Mouse (Mus musculus) kidney, adult 8-10 months (tissue): Measurements from ENCODE around the gene Peli2.
A peak's percentile ranks its signal among the peaks of the same experiment; 100 is the strongest.

ENCODE experiments used
- DNase-seq, 2 experiments: peaks; one replicate each; pipeline ENCODE4 v3.0.0; 2022

Peli2 gene

GRCm38 (mm10) chr14:48196804-48197203 is 76.2 kb downstream of the Peli2 start:
- no peak for DNase-seq

- DNase-seq = no peak
These were observed 76.7 kb downstream of the Peli2 start for GRCm38 (mm10) chr14:48197287-48197686.

- no peak for DNase-seq
These were observed 77.7 kb downstream of the Peli2 start for GRCm38 (mm10) chr14:48198190-48198954.

GRCm38 (mm10) chr14:48198957-48199356 is 78.3 kb downstream of the Peli2 start:
- DNase-seq = no peak

DNA sequence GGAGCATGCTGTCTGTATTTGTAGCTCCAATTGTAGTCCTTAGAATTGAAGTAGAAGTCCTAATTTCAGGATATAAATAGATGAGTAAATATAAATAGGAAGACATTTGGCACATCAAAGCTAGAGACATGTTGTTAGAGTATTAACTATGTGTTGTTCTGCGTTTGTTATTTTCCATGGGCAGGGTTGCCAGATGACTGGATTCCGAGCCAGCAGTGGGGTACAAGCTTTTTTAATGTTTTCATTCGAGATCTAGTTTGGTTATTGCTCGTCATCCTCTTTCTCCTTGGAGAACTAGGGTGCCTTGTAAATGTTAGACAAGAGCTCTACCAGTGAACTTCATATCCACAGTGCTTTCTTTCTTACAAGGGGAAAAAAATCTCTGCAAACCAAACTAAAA is 78.9 kb downstream of the Peli2 start:
- no peak for DNase-seq

DNA sequence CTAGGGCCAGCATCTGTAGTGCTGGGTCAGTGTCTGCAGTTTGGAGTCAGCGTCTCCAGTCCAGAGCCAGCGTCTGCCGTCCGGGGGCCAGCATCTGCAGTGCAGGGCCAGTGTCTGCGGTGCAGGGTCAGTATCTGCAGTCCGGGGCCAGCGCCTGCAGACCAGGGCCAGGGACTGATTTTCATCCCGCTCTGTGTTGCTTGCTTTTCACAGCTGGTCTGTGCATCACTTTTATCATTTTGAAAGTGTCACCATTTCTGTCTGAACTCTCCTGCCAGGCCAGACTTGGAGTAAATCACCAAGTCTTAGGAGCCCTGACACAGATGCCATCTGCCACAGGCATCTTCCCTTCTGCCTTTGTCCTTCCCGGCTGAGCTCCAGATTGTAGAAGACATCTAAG is 79.7 kb downstream of the Peli2 start:
- no peak for DNase-seq

- DNase-seq = no peak
These were observed 80.2 kb downstream of the Peli2 start for GRCm38 (mm10) chr14:48200788-48201187.

GRCm38 (mm10) chr14:48201403-48201802 is 80.8 kb downstream of the Peli2 start:
- DNase-seq = no peak

GRCm38 (mm10) chr14:48202096-48203036 is 81.7 kb downstream of the Peli2 start:
- DNase-seq = no peak

DNA sequence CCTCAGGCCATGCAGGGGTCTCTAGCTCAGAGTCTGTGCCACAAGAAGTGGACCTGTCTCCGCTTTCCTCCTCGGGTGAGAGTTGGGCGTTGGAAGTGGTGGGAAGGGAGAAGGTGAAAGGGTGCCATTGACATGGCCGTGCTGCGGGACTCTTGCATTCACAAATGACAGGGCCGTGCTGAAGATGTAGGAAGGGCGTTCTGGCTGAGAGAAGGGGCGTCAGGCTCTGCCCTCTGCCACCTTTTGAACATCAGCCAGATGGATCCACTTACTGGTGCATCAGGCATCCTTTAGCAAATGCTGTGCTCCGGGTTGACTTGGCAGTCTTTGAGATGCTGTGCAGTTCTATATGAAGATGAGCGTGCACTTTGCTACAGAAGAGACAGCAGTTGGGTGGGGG is 84.4 kb downstream of the Peli2 start:
- no peak for DNase-seq

GRCm38 (mm10) chr14:48205635-48206034 is 85.0 kb downstream of the Peli2 start:
- peak; percentile 61 to 66 for DNase-seq

DNA sequence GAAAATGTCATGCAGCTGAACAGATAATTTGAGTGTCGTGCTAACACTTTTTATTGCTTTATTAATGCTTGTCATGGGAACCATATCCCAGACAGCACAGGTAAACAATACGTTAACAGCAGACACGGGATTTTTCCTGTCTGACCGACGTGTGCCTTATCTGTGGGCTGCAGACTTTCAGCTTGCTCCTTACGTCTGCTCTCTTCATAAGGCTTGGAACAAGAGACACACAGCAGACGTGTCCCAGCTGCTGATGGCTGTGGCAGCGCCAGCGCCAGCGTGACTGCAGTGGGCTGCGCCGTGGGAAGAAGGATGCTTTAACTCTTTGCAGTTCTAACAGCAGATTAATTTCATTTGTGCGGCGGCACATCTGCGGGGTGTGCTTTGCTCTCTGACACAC is 86.5 kb downstream of the Peli2 start:
- no peak for DNase-seq

DNA sequence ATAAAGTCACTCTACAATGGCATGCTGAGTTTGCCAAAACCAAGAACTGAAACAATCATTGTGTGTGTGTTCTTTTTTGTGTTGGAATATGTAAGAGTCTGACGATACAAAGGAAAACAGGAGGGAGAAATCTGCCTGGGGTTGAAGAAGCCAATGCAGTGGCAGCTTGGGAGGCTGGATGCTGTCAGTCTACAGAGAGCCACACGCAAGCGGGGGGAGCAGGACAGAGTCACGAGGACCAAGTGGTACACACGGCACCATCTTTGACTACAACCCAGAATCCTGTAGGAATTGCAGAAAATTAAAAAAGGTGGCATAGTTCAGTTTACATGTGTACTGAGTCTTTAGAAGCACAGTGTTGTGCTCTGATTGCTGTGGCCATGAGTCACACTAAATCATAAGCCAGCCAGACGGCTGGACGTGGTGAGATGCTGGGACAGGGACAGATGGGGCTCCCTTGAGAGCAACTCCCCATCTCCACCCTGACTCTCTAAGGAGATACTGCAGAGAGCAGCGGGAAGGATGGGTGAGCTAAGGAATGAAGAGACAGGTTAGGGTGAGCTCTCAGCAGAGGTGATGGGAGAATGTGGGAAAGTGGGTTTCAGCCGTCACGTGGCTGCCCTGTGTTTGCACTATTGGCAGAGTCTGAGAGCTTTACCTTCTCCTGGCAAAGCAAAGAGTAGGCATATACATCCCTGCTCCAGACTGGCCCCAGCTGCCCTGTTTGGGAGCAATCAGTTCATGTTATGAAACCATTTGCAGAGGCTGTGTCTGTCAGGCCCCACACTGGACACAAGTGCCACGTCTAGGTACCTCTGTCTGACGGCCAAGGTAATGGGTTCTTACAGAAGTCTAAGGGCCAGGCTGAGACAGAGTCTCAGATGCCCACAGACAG is 87.4 kb downstream of the Peli2 start:
- DNase-seq = no peak

- no peak for DNase-seq
These were observed 88.8 kb downstream of the Peli2 start for GRCm38 (mm10) chr14:48209436-48209835.

DNA sequence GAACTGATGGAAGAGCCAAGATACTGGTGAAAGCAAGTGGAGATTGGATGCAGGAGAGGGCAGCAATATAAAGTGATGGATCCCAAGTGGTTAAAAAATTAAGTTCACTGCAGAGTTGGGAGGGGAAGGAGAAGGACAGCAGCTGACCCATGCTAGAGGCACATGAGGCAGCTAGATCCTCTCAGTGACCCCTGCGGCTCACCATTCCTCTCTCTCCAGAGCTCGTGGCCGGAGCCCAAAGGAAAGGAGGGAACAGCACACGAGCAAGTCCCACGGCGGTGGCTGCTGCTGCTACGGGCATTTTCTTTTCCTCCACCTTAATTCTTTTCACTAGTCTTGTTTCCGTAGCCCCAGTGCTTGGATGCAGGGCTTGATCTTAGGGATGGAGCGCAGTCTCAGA is 89.5 kb downstream of the Peli2 start:
- no peak for DNase-seq

GRCm38 (mm10) chr14:48211526-48211925 is 90.9 kb downstream of the Peli2 start:
- no peak for DNase-seq

DNA sequence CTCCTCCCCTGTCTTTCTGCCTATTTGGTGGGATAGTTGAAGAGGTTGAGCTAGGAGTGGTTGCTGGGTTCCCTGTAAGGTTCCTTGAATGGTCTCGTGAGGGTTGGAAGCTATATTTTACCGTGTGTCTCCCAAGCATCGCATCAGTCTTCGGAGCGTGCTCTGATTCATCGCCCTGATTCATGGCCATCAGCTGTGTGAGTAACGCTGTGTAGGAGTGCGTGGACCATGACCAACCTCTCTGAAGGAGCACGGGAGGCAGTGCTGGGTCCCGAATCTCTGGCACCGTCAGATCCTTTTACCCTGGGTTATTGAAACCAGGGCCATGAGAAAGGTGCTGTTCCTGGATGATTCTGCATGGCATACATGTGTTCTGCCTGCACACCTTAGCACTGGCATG is 92.2 kb downstream of the Peli2 start:
- DNase-seq = no peak

DNA sequence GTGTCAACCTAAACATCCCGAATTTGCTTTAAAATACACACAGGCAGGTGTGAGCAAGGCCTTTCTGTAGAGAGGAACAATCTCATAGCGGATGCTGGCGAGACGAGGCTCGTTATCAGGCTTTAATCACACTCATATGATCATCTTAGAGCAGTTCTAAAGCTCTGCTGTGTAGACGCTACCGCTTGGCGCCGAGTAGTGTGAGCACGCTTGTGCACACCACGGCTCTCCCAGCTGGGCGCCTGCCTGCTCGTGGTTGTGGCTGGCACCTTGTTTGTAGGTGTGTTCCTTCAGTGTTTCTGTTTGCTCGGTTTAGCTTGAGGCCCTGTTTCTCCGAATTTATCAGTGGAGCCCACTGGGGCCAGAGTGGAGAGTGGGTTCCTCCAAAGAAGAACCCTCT is 93.0 kb downstream of the Peli2 start:
- DNase-seq = no peak

- DNase-seq = no peak
These were observed 101.4 kb downstream of the Peli2 start for GRCm38 (mm10) chr14:48222051-48222450.

DNA sequence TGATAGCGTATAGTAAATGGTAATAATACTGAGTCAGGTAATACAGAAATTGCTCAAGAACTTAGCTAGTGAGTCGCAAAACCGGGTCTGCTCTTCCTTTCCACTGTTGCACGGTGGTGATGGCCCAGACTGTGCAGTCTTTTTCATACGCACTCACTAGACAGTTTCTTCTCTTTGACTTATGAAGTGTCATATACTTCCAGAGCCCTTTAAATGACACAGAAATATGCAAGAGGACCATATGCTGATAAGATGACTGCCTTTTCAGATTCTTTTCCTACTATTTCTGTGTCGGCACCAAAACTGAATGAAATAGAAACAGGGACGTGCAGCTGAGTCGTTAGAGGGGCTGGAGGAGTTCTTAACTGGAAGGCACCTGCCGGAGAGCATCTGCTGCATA is 102.1 kb downstream of the Peli2 start:
- DNase-seq = no peak

GRCm38 (mm10) chr14:48224203-48224602 is 103.6 kb downstream of the Peli2 start:
- DNase-seq = no peak

GRCm38 (mm10) chr14:48224861-48225300 is 104.3 kb downstream of the Peli2 start:
- DNase-seq = no peak
